Mouse (Mus musculus) forebrain, embryonic 12.5 days (tissue): Measurements from ENCODE around the gene Capza3. TPM values are rescaled to one million over a fixed set of nuclear protein-coding genes. Genes with fewer than 3 reads are reported as not detected.

Experiments
- ATAC-seq: fragments of 200-750 bp; cut with Nextera tagmentation; 2 replicates; pipeline ENCODE4 v1.8.0; 2017; ENCODE audit warnings: moderate TSS enrichment; ENCODE audit not compliant: low FRiP score
- H3K27ac ChIP-seq: fragments of 300-500 bp; sonication (generic); 2 replicates; pipeline ENCODE4 v1.5.1; 2016; ENCODE audit warnings: mild to moderate bottlenecking
- H3K27me3 ChIP-seq: fragments of 300-500 bp; sonication (generic); 2 replicates; pipeline ENCODE4 v1.6.1; 2016; ENCODE audit warnings: mild to moderate bottlenecking
- H3K36me3 ChIP-seq: fragments of 300-500 bp; sonication (generic); replicated peaks from 2 replicates; pipeline ENCODE4 v1.6.1; 2016; ENCODE audit warnings: mild to moderate bottlenecking
- H3K4me1 ChIP-seq: fragments of 300-500 bp; sonication (generic); 2 replicates; pipeline ENCODE4 v1.6.1; 2016
- H3K4me2 ChIP-seq: fragments of 300-500 bp; sonication (generic); 2 replicates; pipeline ENCODE4 v1.6.1; 2016; ENCODE audit warnings: mild to moderate bottlenecking, moderate library complexity
- H3K4me3 ChIP-seq: fragments of 300-500 bp; sonication (generic); replicated peaks from 2 replicates; pipeline ENCODE4 v1.5.1; 2016; ENCODE audit warnings: mild to moderate bottlenecking
- H3K9ac ChIP-seq: fragments of 300-500 bp; sonication (generic); 2 replicates; pipeline ENCODE4 v1.6.1; 2016; ENCODE audit warnings: mild to moderate bottlenecking
- H3K9me3 ChIP-seq: fragments of 300-500 bp; sonication (generic); 2 replicates; pipeline ENCODE4 v1.6.1; 2016
- WGBS: fragments of 180-500 bp; shearing (Covaris S2); methylation state at CpG from one replicate; pipeline ENCODE4 v1.1.7; 2016; 5-methylcytosine and 5-hydroxymethylcytosine counted together
- polyA plus RNA-seq: library from polyadenylated mRNA; unstranded; fragments of >200 nt; fragmentation: Nextera tagmentation; extraction: Ambion mirVana; gene quantifications from 2 replicates; pipeline ENCODE4 v1.2.1, GENCODE M21; 2016

The Capza3 gene
- polyA plus RNA-seq: not detected in 2 replicates

GRCm38 (mm10) chr6:140040952-140041351 lies at the start of gene Capza3:
Gene Capza3, plus strand, starts transcription at chr6:140041252.
- no peak within 1 kb of the TSS for H3K4me2 ChIP-seq
- 95% methylated on average over 7 of the region's 7 CpGs for WGBS
- H3K4me1 ChIP-seq: no peaks in the 10 kb centered on the region
- H3K9ac ChIP-seq: no peak within 1 kb of the TSS
- no peaks in the 10 kb centered on the region for H3K36me3 ChIP-seq
- no peak within 1 kb of the TSS for H3K27ac ChIP-seq
- H3K9me3 ChIP-seq: no peaks in the 10 kb centered on the region
- no peaks in the 10 kb centered on the region for H3K27me3 ChIP-seq
- no peak for ATAC-seq
- H3K4me3 ChIP-seq: no peak within 1 kb of the TSS

DNA sequence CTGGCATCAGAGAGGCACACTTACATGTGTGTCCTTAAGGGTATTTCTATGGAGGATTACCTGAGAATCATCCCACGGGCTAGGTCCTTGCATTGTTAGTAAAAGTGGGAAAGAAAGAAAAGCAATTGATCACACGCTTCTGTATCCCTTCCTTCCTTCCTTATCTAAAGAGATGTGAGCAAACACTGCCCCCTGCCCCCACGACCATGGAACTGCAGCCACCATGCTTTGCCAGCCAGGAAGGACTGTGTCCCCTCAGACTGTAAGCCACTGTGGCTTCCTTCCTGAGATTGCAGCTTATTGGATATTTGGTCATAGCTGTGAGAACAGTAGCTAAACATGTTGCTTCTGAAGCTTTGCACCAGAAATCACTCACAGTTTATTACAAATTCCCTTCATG lies 35.9 kb upstream of the Capza3 start:
- no peaks in the 10 kb centered on the region for H3K9me3 ChIP-seq
- WGBS: 86% methylated on average over 3 of the region's 3 CpGs
- no peaks in the 10 kb centered on the region for H3K4me1 ChIP-seq
- no peak for ATAC-seq
- H3K36me3 ChIP-seq: no peaks in the 10 kb centered on the region
- H3K4me2 ChIP-seq: no peak overlapping the region
- H3K9ac ChIP-seq: no peak overlapping the region
- no peak overlapping the region for H3K4me3 ChIP-seq
- H3K27me3 ChIP-seq: no peaks in the 10 kb centered on the region
- H3K27ac ChIP-seq: no peak overlapping the region

- Histone ChIP-seq H3K27me3 (no peaks in the 10 kb centered on the region), H3K27ac (no peak overlapping the region), H3K36me3 (no peaks in the 10 kb centered on the region), H3K9me3 (no peaks in the 10 kb centered on the region), H3K4me1 (no peaks in the 10 kb centered on the region), H3K4me2 (no peak overlapping the region), H3K9ac (no peak overlapping the region), H3K4me3 (no peak overlapping the region)
- no peak for ATAC-seq
- 90% methylated on average over 7 of the region's 7 CpGs for WGBS
Observed at GRCm38 (mm10) chr6:140024404-140024803, 16.6 kb upstream of the Capza3 start.

GRCm38 (mm10) chr6:140041357-140041756 lies 305 bp downstream of the Capza3 start, which contains the start of gene Plcz1:
Gene Plcz1, minus strand, starts transcription at chr6:140041457.
- Histone ChIP-seq H3K36me3 (no peaks in the 10 kb centered on the region), H3K4me2 (no peak within 1 kb of the TSS), H3K27ac (no peak within 1 kb of the TSS), H3K4me3 (no peak within 1 kb of the TSS), H3K9ac (no peak within 1 kb of the TSS), H3K4me1 (no peaks in the 10 kb centered on the region), H3K27me3 (no peaks in the 10 kb centered on the region), H3K9me3 (no peaks in the 10 kb centered on the region)
- WGBS: 83% methylated on average over 5 of the region's 5 CpGs
- no peak for ATAC-seq

DNA sequence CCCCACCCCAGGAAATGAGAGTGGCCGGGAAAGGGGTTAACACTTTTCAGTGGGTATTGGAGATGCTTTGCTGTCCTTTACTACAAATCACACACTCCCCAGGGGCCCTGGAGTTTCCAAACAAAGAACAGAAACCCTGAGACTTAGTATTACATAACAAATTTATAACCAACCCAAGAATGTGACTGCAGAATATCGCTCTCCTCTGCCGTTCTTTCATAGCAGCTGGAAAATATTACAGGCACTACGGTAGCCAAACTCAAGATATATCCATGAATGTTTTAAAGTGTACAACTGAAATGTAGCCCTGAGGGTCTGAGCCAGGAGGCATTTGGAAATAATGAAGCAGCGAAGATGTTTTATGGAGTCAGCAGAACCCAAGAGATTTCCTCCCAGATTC lies 10.4 kb downstream of the Capza3 start:
- WGBS: 87% methylated on average over 5 of the region's 5 CpGs
- Histone ChIP-seq H3K9me3 (no peaks in the 10 kb centered on the region), H3K9ac (no peak overlapping the region), H3K4me1 (no peaks in the 10 kb centered on the region), H3K27me3 (no peaks in the 10 kb centered on the region), H3K27ac (no peak overlapping the region), H3K4me3 (no peak overlapping the region), H3K4me2 (no peak overlapping the region), H3K36me3 (no peaks in the 10 kb centered on the region)
- no peak for ATAC-seq

GRCm38 (mm10) chr6:140054271-140054928 lies 13.3 kb downstream of the Capza3 start:
- 77% methylated on average over 5 of the region's 5 CpGs for WGBS
- ATAC-seq: no peak

DNA sequence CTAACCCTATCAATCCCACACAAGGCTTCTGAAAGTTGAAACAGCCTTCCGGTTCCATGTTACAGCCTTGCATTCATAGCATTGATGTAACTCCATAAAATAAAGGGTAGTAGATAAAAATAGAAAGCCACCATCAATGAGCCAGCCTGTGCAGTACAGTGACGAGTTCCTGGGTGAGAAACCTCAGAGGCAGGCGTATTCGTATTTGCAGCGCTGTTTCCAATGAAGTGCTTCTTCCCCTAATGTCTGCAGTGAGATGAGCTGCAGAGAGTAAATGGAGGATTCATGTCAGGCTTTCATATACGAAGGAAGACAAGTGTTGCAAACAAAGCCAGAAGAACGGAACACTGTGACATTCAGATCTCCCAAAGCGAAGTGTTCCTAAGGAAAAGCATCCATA lies 28.1 kb downstream of the Capza3 start:
- H3K27me3 ChIP-seq: no peaks in the 10 kb centered on the region
- H3K36me3 ChIP-seq: no peaks in the 10 kb centered on the region
- H3K4me2 ChIP-seq: no peak overlapping the region
- no peak for ATAC-seq
- H3K27ac ChIP-seq: no peak overlapping the region
- H3K4me3 ChIP-seq: no peak overlapping the region
- no peaks in the 10 kb centered on the region for H3K9me3 ChIP-seq
- H3K9ac ChIP-seq: no peak overlapping the region
- no peaks in the 10 kb centered on the region for H3K4me1 ChIP-seq
- 89% methylated on average over 8 of the region's 8 CpGs for WGBS

More at GRCm38 (mm10) chr6:140054271-140054928, 13.3 kb downstream of the Capza3 start:
- Histone ChIP-seq H3K27me3 (no peaks in the 10 kb centered on the region), H3K9ac (no peak overlapping the region), H3K4me1 (no peaks in the 10 kb centered on the region), H3K9me3 (no peaks in the 10 kb centered on the region), H3K36me3 (no peaks in the 10 kb centered on the region), H3K4me3 (no peak overlapping the region), H3K27ac (no peak overlapping the region), H3K4me2 (no peak overlapping the region)

GRCm38 (mm10) chr6:140080933-140081332 lies 39.9 kb downstream of the Capza3 start:
- Histone ChIP-seq H3K4me3 (no peak overlapping the region), H3K4me1 (no peaks in the 10 kb centered on the region), H3K27ac (no peak overlapping the region), H3K36me3 (no peaks in the 10 kb centered on the region), H3K9me3 (no peaks in the 10 kb centered on the region), H3K27me3 (no peaks in the 10 kb centered on the region), H3K4me2 (no peak overlapping the region), H3K9ac (no peak overlapping the region)
- 90% methylated on average over 7 of the region's 7 CpGs for WGBS
- ATAC-seq: no peak

- Histone ChIP-seq H3K36me3 (no peaks in the 10 kb centered on the region), H3K27me3 (no peaks in the 10 kb centered on the region), H3K9me3 (no peaks in the 10 kb centered on the region), H3K27ac (no peak overlapping the region), H3K9ac (no peak overlapping the region), H3K4me2 (no peak overlapping the region), H3K4me1 (no peaks in the 10 kb centered on the region), H3K4me3 (no peak overlapping the region)
- ATAC-seq: 0 out of 2 replicates have a peak, but pooled peaks have one; percentile 39
- 66% methylated on average over 3 of the region's 3 CpGs for WGBS
Observed at GRCm38 (mm10) chr6:140081739-140082138, 40.7 kb downstream of the Capza3 start.

GRCm38 (mm10) chr6:140089855-140090254 lies 48.8 kb downstream of the Capza3 start:
- Histone ChIP-seq H3K9me3 (no peaks in the 10 kb centered on the region), H3K27me3 (no peaks in the 10 kb centered on the region), H3K9ac (no peak overlapping the region), H3K36me3 (no peaks in the 10 kb centered on the region), H3K4me1 (no peaks in the 10 kb centered on the region), H3K4me2 (no peak overlapping the region), H3K27ac (no peak overlapping the region), H3K4me3 (no peak overlapping the region)
- 91% methylated on average over 5 of the region's 5 CpGs for WGBS
- no peak for ATAC-seq

Other genes starting within 250 kb of the Capza3 start
- not detected in 2 replicates for gene Plcz1, start 205 bp downstream of the Capza3 start, polyA plus RNA-seq